Mouse (Mus musculus) midbrain, embryonic 15.5 days (tissue): ENCODE measurements around the gene Fbxw27. TPM values are rescaled to one million over a fixed set of nuclear protein-coding genes. Genes with fewer than 3 reads are reported as not detected.
"Not testable (repeated sequence)": the region's sequence is repeated elsewhere in the genome, so short reads cannot be mapped to it uniquely, and the experiment has no call there.

ENCODE experiments used
- ATAC-seq: fragments of 200-750 bp; cut with Nextera tagmentation; replicated peaks from 2 replicates; pipeline ENCODE4 v1.8.0; 2017; ENCODE audit warnings: moderate TSS enrichment
- H3K27ac ChIP-seq: fragments of 300-500 bp; sonication (generic); 2 replicates; pipeline ENCODE4 v1.5.1; 2015; ENCODE audit warnings: mild to moderate bottlenecking, inconsistent platforms
- H3K27me3 ChIP-seq: fragments of 300-500 bp; sonication (generic); replicated peaks from 2 replicates; pipeline ENCODE4 v1.6.1; 2015; ENCODE audit warnings: inconsistent platforms
- H3K36me3 ChIP-seq: fragments of 300-500 bp; sonication (generic); replicated peaks from 2 replicates; pipeline ENCODE4 v1.6.1; 2015; ENCODE audit warnings: inconsistent platforms
- H3K4me1 ChIP-seq: fragments of 300-500 bp; sonication (generic); 2 replicates; pipeline ENCODE4 v1.6.1; 2015; ENCODE audit warnings: inconsistent platforms
- H3K4me2 ChIP-seq: fragments of 300-500 bp; sonication (generic); 2 replicates; pipeline ENCODE4 v1.6.1; 2015; ENCODE audit warnings: inconsistent platforms, mild to moderate bottlenecking, moderate library complexity
- H3K4me3 ChIP-seq: fragments of 300-500 bp; sonication (generic); 2 replicates; pipeline ENCODE4 v1.5.1; 2015; ENCODE audit warnings: mild to moderate bottlenecking, inconsistent platforms
- H3K9ac ChIP-seq: fragments of 300-500 bp; sonication (generic); 2 replicates; pipeline ENCODE4 v1.6.1; 2015; ENCODE audit warnings: mild to moderate bottlenecking, inconsistent platforms
- H3K9me3 ChIP-seq: fragments of 300-500 bp; sonication (generic); 2 replicates; pipeline ENCODE4 v1.6.1; 2016; ENCODE audit warnings: inconsistent platforms
- WGBS: fragments of 180-500 bp; shearing (Covaris S2); methylation state at CpG from one replicate; pipeline ENCODE4 v1.1.7; 2015; ENCODE audit warnings: mixed read lengths; 5-methylcytosine and 5-hydroxymethylcytosine counted together
- polyA plus RNA-seq: library from polyadenylated mRNA; unstranded; fragments of >200 nt; fragmentation: Nextera tagmentation; extraction: Ambion mirVana; gene quantifications from 2 replicates; pipeline ENCODE4 v1.2.1, GENCODE M21; 2015

Gene Fbxw27
- polyA plus RNA-seq, 1 experiment from 2014 or later: 0.44 TPM

- H3K9me3 ChIP-seq: no peaks in the 10 kb centered on the region
- no peaks in the 10 kb centered on the region for H3K36me3 ChIP-seq
- no peak overlapping the region for H3K4me3 ChIP-seq
- 92% methylated on average over 1 of the region's 1 CpGs for WGBS
- no peak overlapping the region for H3K27ac ChIP-seq
- ATAC-seq: no peak
- no peak overlapping the region for H3K4me2 ChIP-seq
- no peaks in the 10 kb centered on the region for H3K4me1 ChIP-seq
- H3K9ac ChIP-seq: no peak overlapping the region
- no peaks in the 10 kb centered on the region for H3K27me3 ChIP-seq
These were observed 7.6 kb upstream of the Fbxw27 start for GRCm38 (mm10) chr9:109798051-109798450.

GRCm38 (mm10) chr9:109795811-109796210 lies 5.3 kb upstream of the Fbxw27 start:
- WGBS: 69% methylated on average over 2 of the region's 2 CpGs

GRCm38 (mm10) chr9:109795221-109795620 lies 4.8 kb upstream of the Fbxw27 start:
- 76% methylated on average over 2 of the region's 2 CpGs for WGBS
- Histone ChIP-seq H3K27ac (no peak overlapping the region), H3K9ac (no peak overlapping the region), H3K4me2 (no peak overlapping the region), H3K36me3 (no peaks in the 10 kb centered on the region), H3K9me3 (no peaks in the 10 kb centered on the region), H3K4me3 (no peak overlapping the region), H3K27me3 (no peaks in the 10 kb centered on the region), H3K4me1 (no peaks in the 10 kb centered on the region)
- no peak for ATAC-seq

More at GRCm38 (mm10) chr9:109795811-109796210, 5.3 kb upstream of the Fbxw27 start:
- Histone ChIP-seq H3K4me3 (no peak overlapping the region), H3K27me3 (no peaks in the 10 kb centered on the region), H3K36me3 (no peaks in the 10 kb centered on the region), H3K9me3 (no peaks in the 10 kb centered on the region), H3K4me2 (no peak overlapping the region), H3K27ac (no peak overlapping the region), H3K4me1 (no peaks in the 10 kb centered on the region), H3K9ac (no peak overlapping the region)
- no peak for ATAC-seq

GRCm38 (mm10) chr9:109766841-109767240 lies 23.6 kb downstream of the Fbxw27 start:
- H3K36me3 ChIP-seq, H3K4me2 ChIP-seq, H3K27ac ChIP-seq, ATAC-seq, H3K27me3 ChIP-seq, H3K9me3 ChIP-seq, H3K9ac ChIP-seq, H3K4me3 ChIP-seq, H3K4me1 ChIP-seq: not testable (repeated sequence)
- 86% methylated on average over 1 of the region's 1 CpGs for WGBS

- H3K4me2 ChIP-seq, H3K9ac ChIP-seq, H3K9me3 ChIP-seq, ATAC-seq, H3K4me1 ChIP-seq, H3K27ac ChIP-seq, H3K36me3 ChIP-seq, H3K27me3 ChIP-seq, H3K4me3 ChIP-seq: not testable (repeated sequence)
- WGBS: 85% methylated on average over 3 of the region's 3 CpGs
These were observed 44.5 kb downstream of the Fbxw27 start, which contains the start of gene Fbxw26 for GRCm38 (mm10) chr9:109745989-109746388. Fbxw26 (minus strand) TSS chr9:109746089.

Other genes starting within 250 kb of the Fbxw27 start
- not detected in 2 replicates for gene Fbxw15, start 222.4 kb downstream of the Fbxw27 start, polyA plus RNA-seq
- gene Fbxw24, start 164.6 kb downstream of the Fbxw27 start, polyA plus RNA-seq: 0.23 TPM in 1 of 2 replicates, not detected in the other
- not detected in 2 replicates for gene Fbxw25, start 126.0 kb downstream of the Fbxw27 start, polyA plus RNA-seq
- 0.11 and 0.18 TPM in 2 replicates for gene Fbxw18, start 88.0 kb downstream of the Fbxw27 start, polyA plus RNA-seq
- gene Fbxw26, start 44.6 kb downstream of the Fbxw27 start, polyA plus RNA-seq: not detected in 2 replicates
- 0.29 TPM in 1 of 2 replicates, not detected in the other for gene Spink8, start 21.6 kb upstream of the Fbxw27 start, polyA plus RNA-seq
- 59.4 and 68.3 TPM in 2 replicates for gene Nme6, start 42.1 kb upstream of the Fbxw27 start, polyA plus RNA-seq
- 2.6 TPM in 1 of 2 replicates, not detected in the other for gene Camp, start 58.9 kb upstream of the Fbxw27 start, polyA plus RNA-seq
- gene Cdc25a, start 84.9 kb upstream of the Fbxw27 start, polyA plus RNA-seq: 12.4 and 14.7 TPM in 2 replicates
- 167 and 181 TPM in 2 replicates for gene Map4, start 140.8 kb upstream of the Fbxw27 start, polyA plus RNA-seq